Mouse (Mus musculus) 3134 (cell line): ENCODE measurements at regions not wholly inside any gene's neighbourhood (a gene's known extent, or its start where the extent isn't known, plus 50 kb on each side); places are given as distances from the start of the nearest gene placed in this dataset.
"Not testable (repeated sequence)": the region's sequence is repeated elsewhere in the genome, so short reads cannot be mapped to it uniquely, and the experiment has no call there.

ENCODE experiments used
- DNase-seq: peaks from one replicate; pipeline ENCODE4 v3.0.0-alpha.2; 2011; ENCODE audit warnings: low spot score; ENCODE audit not compliant: insufficient read length; ENCODE audit errors: extremely low read depth

DNA sequence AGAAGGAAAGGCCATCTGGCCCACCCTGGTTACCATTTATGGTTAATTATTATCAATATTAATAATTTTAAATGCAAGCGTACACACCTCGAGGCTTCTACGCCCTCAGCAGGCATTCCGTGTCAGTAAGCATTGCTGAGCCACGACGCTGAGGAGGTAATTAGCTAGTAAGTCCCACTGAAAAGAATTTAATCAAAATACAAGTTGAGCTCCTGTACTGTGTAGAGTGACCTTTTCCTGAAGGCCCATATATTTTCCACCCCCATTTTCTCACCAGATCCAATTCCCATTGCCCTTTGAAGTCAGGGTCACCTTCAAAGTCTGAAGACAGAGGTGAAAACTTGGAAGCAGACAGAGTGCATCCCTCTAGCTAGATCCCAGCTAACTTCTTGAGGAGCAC, 179.8 kb downstream of the Gxylt1 start:
- DNase-seq: no peak

DNA sequence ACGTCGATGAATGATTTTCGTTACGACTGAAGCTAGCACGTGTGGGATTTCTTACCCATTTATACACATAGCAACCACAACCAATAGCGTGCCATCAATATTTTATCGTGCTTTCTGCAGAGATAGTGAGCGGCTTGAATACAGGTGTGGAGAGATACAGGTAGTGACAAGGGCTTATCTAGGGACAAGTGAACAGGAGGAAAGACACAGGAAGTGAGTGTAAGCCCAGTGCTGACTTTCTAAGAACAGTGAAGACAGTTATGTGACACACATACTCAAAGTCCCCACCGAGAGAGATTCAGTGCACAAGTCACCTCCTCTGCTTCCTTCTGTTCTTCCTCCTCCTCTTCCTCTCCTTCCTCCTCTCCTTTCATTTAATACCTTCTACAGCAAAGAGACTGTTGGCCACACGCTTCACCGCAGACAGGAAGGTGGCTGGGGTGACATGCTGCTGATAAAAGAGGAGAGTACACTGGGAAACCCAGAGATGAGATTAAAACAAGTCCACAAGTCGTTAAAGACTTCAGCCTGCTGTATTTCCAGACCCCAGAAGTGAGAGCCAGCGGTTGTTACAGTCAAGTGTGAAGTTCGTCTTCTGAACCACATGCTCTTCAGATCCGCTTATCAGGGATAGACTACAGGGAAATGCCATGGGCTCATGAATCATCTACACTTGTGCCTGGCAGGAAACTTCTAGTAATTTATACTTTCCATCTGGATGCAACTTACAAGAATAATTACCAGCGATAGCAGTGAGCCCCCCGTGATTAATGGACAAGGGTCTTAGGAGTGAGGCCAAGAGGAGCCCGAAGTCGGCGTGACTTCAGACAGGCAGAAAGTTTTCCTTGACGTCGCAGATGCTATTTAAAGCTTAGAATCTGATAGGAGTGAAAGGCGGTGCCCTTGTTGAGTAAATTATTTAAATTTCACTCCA, 180.5 kb downstream of the Gxylt1 start:
- DNase-seq: no peak

DNA sequence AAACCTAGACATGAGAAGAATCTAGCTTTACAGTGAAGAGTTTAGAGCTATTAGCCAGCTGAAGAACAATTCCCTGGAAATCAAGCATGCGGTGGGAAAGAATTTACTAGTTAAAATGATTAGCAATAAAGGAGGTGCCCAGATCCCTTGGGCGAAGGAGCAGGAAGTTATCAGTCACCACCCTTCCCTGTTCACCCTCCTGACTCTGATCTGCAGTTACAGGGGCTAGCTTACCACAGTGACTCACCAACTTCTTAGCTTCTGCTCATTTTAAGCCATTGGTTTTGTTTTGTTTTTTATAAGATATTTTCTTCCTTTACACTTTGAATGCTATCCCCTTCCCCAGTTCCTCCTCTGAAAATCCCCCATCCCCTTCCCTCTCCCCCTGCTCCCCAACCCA, 183.6 kb downstream of the Gxylt1 start:
- DNase-seq: no peak

DNA sequence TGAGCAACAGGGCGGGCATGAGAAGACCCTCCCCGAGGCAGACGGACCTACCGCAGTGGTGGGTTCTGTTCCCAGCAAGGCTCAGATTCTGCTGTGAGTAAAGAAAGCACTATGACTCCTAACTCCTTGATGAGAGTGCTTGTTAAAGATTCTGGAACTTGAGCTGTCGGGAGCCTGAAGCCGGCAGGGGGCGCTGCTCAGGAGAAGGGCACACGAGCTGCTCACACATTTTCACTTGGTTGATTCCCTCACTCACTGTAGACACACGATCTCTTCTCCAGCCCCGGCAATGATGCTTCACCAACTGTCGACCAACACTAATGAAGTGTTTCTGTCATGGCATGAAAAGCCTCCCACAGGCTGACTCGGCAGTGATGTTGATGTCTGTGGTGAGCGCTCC, 185.6 kb downstream of the Gxylt1 start:
- no peak for DNase-seq

DNA sequence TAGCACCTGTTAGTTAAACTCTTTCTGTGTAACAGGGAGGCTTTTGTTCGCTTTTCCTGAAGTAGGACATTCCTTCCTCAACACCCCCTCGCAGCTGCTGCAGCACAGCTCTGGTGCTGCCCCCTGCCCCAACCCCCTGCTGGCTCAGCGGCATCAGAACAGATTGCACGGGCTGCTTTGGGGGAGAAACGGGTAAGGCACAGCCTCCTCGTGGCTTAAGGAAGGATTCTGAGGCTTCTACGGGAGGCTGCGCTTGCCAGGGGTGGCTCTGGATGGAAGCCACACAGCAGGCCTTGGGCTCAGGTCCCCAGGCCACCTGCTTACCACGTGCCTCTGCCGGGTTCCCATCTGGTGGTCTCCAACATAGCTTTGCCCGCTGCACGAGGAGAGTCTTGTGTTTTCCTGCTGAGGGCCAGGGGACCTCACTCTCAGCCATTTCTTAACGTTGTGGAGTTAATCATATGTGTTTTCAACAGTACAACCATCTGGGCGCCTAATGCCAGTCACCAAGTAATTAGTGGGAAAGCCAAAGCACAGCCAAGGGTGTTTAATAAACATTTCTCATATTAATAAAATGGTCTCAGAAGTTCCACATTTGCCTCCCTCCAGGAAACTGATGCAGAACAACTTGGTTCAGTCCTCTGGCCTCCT, 189.9 kb downstream of the Gxylt1 start:
- DNase-seq: peak; percentile 10

DNA sequence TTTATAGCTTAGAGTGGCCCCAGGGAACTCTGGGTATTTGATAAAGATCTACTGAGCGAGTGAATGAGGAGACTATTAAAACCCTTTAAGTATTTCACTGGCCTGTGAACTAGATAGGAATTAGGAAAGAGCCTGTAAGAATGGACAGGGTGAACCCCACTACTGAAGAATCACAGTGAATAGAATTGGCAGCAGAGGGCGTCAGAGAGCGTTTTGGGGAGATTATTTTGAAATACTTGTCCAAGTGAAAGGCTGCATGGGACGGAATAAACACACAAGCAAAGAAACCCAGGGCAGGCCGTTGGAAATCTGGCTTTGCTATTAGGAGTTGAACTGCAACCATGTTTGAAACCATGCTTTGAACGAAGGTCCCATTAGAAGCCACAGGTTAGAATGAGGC, 200.9 kb downstream of the Gxylt1 start:
- no peak for DNase-seq

DNA sequence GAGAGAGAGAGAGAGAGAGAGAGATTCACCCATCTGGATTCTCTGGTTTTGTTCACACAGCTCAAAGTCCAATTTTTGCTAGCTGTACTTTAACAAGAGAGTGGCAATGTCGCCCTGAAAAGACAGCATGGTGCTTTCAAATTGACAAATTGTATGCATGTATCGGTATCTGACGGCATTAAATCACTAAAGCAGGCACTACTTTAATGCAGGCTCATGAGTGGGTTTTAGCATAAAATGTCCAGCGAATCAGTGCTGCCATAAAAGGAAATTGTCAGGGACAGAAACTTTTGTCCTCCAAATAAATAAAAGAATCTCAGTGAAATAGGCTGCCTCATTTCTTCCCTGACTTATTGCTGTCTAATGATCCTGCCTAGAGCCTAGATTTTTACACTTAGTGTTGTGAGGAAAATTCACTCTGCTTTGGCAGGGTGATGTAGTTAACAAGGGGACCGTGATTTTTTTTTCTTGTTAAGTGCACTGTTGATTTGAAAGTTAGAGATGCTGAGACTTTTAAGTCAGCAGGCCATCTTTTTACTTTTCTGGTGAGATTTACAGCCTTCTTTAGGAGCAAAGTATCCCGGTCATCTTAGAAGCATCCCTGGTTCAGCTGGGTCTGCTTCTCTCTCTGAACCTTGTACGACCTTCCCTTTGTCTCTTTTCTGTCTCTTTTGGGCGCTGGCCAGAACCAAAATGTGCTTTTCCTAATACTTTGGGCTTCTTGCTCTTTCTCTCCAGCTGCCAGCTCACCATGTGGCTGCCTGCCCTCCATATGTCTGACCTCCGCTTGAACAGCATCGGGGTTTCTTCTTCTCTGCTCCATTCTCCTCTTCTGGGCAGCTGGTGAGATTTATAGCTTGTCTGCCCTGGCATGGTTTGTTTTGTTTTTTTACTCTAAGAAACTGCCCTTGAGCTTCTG, 212.5 kb downstream of the Gxylt1 start:
- DNase-seq: no peak

DNA sequence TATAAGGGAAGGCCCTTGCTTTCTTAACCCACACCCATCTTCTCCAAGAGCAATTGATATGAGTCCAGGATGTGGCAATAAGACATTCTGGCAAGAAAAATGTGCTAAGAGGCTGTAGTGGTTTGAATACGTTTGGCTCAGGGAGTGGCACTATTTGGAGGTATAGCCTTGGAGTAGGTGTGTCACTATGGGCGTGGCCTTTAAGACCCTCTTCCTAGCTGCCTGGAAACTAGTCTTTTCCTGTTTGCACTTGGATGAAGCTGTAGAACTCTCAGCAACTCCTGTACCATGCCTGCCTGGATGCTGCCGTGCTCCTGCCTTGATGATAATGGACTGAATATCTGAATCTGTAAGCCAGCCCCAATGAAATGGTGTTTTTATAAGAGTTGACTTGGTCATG, 221.5 kb downstream of the Gxylt1 start:
- no peak for DNase-seq

DNA sequence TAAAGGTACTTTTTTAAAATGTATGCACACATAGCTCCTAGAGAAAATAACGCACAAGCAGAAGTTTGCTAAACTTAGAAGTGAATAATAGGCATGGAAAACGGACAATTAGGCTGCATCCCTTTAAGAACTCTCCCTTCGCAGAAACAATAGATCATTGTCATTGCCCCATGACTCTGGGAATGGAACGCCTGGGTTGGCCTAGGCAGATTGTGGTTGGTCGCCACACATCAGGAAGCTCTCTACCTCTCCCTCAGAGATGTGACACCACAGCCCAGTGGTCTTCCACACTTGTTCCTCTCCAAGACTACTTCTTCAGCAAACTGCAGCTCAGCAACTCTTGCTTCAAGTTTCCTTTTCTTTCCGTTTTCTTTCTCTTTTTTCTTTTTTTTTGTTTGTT, 247.8 kb downstream of the Gxylt1 start:
- DNase-seq: no peak

DNA sequence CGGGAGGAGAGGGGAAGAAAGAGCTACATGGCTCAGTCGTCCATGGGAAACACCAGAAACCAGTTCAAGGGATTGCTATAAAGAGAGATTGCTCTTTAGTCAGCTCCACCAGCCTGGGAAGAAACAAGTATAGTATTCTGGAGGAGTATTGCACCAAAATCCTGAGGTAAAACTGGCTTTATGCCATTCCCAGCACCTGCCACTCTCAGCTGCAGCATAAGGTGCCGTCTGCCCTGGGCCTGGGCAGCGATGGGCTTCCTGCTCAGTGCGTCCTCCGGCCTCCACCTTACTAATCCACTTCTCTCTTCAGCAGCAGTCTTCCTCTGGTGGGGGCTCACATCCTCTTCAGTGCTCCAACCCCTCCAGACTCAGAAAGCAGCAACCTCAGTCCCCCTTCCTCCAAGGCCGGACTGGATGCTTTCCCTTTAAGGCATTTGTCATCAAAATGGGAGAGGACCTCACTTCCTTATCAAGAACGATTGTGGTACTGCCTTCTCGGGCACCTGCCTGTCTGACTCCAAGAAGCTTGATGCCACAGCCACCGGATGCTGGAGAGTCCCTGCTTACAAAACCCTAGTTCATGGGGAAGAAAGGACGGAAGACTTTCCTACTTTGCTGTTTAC, 248.4 kb downstream of the Gxylt1 start:
- DNase-seq: no peak

DNA sequence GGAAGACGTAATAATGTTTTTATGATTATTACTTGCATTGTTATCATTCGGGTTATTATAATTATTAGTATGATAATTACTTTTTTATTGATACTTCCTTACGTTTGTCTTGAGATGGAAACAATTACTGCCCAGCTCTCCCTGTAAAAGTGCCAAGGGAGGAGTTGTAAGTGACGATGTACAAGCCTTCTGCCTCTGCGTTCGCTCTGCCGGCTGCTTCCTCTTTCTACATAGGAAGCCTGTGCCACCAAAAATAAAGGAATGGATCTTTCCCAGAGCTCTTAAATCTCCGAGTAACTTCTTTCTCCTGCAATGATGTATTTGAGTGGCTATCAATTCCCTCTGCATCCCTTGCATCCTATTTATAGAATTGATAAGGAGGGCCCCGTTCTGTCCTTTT, 249.2 kb downstream of the Gxylt1 start:
- no peak for DNase-seq

DNA sequence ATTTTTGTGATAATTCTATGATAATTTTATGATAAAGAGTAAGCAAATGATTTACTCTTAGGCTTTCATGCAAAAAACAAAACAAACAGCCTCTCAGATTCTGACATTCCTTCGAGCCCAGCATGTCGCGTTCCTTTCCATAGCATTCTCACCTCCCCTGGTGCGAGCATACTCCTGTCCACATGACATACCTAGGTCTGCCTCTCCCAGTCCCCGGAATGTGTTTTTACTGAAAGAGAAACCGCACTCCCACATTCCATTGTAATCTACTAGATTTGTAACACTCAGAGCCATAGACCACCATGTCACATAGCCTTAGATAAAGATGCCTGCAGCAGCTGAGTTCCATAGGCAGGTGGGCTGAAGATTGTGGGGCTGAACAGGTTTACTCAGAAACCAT, 250.8 kb downstream of the Gxylt1 start:
- no peak for DNase-seq

DNA sequence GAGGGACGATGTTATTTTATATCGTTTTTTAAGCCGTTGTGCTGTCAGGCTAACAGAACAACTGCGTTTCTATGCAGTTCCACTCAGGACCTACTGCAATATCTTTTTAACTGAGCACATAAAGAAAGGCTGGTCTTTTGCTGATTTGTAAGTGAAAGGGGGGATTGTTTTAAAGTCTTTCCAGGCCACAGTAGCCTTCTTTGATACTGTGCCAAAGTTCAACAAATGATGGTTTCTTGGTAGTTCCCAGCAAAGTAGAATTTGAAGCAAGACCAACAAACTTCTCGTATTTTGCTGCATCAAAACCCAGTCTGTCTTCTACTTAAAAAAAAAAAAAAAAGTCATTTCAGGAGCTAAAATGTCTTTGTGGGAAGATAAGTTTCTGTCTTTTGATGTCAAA, 263.8 kb downstream of the Gxylt1 start:
- no peak for DNase-seq

DNA sequence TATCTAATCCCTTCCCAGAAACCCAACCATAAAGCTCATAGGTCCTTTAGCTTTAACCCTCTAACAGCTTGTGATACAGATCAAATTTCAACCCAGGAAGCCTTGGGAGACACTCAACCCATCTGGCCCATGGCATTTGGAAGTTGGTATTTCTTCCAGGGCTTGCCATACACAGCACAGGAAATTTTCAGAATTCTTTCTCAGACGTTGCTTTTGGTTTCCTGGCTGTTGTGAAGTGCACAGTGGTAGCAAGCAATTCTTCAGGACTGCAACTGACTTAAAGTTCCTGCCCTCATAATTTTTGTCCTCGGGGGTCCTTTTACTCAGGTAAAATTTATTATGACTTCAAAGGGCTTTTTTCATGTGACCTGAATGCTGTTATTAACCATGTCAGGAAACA, 264.4 kb downstream of the Gxylt1 start:
- DNase-seq: no peak

DNA sequence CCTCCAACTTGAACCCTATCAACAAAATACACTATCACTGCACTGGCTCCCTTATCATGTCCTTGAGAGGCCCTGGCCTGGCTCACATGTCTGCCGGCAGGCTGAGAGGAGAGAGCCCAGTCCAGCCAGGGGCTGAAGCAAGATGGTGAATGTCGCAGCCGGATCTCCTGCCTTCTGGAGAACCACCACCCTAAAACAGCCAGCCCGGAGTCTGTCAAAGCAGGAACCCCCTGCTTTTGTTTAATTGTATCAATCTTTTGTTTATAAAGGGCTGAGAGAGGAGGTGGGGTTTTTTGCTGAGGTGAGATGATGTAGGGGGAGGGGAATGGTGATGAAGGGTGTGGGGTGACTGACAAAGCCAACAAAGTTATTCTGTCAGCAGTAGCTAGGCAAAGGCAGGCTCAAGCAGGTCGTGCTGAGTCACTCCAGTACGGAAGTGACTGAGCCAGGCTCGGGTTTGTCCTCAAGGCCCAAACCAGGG, 269.2 kb downstream of the Gxylt1 start:
- DNase-seq: peak; percentile 18

DNA sequence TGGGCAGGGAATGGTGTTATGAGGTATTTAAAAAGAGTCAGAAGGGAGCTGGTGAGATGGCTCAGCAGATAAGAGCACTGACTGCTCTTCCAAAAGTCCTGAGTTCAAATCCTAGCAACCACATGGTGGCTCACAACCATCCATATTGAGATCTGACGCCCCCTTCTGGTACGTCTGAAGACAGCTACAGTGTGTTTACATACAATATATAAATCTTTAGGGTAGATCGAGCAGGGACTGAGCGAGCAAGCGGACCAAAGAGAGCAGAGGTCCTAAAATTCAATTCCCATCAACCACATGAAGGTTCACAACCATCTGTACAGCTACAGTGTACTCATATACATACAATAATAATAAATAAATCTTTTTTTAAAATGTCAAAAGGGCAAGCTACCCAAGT, 269.8 kb downstream of the Gxylt1 start:
- DNase-seq: not testable (repeated sequence)

DNA sequence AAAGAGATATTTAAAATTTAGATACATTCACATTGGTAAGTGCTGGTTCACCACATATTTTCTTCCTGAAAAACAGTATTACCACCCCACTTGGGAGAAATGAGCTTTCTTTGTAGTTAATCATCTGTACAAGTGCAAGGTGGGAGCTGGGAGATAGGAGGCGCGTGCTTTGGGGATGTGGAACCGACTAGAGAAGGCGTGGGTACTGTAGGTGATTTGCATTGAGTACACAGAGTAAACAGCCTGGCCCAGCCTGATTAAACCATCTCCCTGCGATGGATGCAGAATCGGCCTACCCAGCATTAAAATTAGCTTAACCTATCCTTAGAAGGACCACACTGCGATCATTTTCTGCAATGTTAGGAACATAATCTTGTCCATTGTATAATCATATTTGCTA, 270.4 kb downstream of the Gxylt1 start:
- DNase-seq: no peak

DNA sequence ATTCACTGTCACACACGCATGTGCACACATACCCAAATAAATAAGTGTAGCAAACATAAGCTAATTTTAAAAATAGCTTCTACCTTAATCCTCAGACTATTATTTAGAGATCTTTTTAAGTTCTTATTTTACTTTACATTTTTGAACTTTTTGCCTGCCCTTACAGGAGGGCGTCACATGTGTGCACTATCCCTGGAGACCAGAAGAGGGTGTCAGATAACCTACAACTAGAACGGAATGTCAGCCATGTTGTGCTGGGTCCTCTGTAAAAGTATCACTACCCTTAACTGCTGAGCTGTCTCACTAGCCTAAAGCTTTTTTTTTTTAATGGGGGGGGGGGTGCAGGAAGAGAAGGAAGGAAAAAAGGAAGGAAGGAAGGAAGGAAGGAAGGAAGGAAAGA, 271.7 kb downstream of the Gxylt1 start:
- no peak for DNase-seq

DNA sequence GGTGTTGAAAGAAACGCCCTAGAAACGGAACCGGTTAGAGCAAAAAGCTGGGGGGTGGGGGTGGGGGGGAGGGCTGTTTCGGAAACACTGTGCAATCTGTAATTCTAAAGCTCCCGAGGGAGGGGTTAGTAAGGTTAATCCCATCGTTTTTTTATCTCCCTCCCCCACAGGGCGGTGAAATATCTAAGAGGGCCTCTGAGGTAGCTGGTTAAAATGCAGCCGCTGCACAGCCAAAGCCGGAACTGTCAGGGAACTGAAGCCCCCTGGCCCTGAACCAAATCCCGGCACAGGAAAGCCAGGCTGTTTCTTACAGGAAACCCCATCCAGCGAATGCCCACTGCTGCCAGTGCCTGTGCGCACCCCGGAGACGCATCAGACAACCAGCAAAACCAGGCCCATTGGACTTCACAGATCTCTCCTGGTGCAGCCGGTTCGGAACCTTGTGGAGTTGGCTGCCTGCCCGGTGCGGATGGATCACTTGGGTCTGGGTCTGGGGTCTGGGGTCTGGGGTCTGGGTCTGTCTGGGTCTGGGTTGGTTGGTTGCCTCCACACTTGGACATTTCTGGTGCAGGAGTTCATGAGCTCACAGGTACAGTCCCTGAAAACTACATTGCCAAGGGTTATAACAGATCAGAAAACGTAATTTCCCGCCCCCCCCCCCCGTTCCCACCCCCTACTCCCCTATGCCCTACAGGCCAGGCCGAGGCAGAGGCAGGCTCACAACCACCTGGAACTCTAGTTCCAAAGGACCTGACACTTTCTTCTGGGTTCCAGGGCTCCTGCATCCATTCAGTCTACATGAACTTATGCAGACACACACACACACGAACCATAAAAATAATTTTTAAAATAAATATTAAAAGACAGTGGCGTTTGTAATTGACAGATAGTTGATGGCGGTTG, 272.7 kb downstream of the Gxylt1 start:
- no peak for DNase-seq
